Mouse (Mus musculus): ENCODE data around the gene Msl3l2. TPM values are rescaled to one million over a fixed set of nuclear protein-coding genes. Genes with fewer than 3 reads are reported as not detected.

The Msl3l2 gene
- polyA plus RNA-seq (2014; fragmentation: Nextera tagmentation; extraction: Ambion mirVana): 5.1 and 6.2 TPM in 2 replicates

GRCm38 (mm10) chr10:56106333-56106995 is at the start of gene Msl3l2:
Gene Msl3l2 (plus strand): TSS chr10:56106917.
- H3K27me3 ChIP-seq (ENCODE audit: control insufficient read depth, insufficient read depth, low read length): no peaks in the 10 kb centered on the region
- peak within 1 kb of the TSS; percentile 42 for H3K4me2 ChIP-seq (replicated peaks; ENCODE audit: low read depth, low read length)
- 26% methylated on average over 18 of the region's 18 CpGs for WGBS
- H3K9me3 ChIP-seq (ENCODE audit: control insufficient read depth, low read depth, low read length): no peaks in the 10 kb centered on the region
- H3K36me3 ChIP-seq (ENCODE audit: control insufficient read depth, insufficient read depth, low read length): no peaks in the 10 kb centered on the region
- H3K4me3 ChIP-seq (ENCODE audit: low read depth, low read length): peak within 1 kb of the TSS; percentile 22
- H3K9ac ChIP-seq (replicated peaks; ENCODE audit: low read depth, low read length): 0 out of 2 replicates have a peak within 1 kb of the TSS, but pooled peaks have one; percentile 14
- peak; percentile 68 for ATAC-seq (ENCODE audit: insufficient number of reproducible peaks, insufficient read depth, low FRiP score, low read depth)
- no peak within 1 kb of the TSS for H3K27ac ChIP-seq (ENCODE audit: low read length)
- no peaks in the 10 kb centered on the region for H3K4me1 ChIP-seq (ENCODE audit: control insufficient read depth, insufficient read depth, low read length)

- Histone ChIP-seq H3K36me3 (ENCODE audit: control insufficient read depth, insufficient read depth, low read length) (no peaks in the 10 kb centered on the region), H3K27ac (ENCODE audit: low read length) (no peak overlapping the region), H3K27me3 (ENCODE audit: control insufficient read depth, insufficient read depth, low read length) (no peaks in the 10 kb centered on the region), H3K4me2 (replicated peaks; ENCODE audit: low read depth, low read length) (no peak overlapping the region), H3K9ac (replicated peaks; ENCODE audit: low read depth, low read length) (no peak overlapping the region), H3K4me3 (ENCODE audit: low read depth, low read length) (no peak overlapping the region), H3K9me3 (ENCODE audit: control insufficient read depth, low read depth, low read length) (no peaks in the 10 kb centered on the region), H3K4me1 (ENCODE audit: control insufficient read depth, insufficient read depth, low read length) (no peaks in the 10 kb centered on the region)
- 78% methylated on average over 3 of the region's 3 CpGs for WGBS
- no peak for ATAC-seq (ENCODE audit: insufficient number of reproducible peaks, insufficient read depth, low FRiP score, low read depth)
Measured at GRCm38 (mm10) chr10:56058979-56059422, 47.7 kb upstream of the Msl3l2 start.

- Histone ChIP-seq H3K4me3 (ENCODE audit: low read depth, low read length) (no peak overlapping the region), H3K27ac (ENCODE audit: low read length) (no peak overlapping the region), H3K9me3 (ENCODE audit: control insufficient read depth, low read depth, low read length) (no peaks in the 10 kb centered on the region), H3K4me2 (replicated peaks; ENCODE audit: low read depth, low read length) (no peak overlapping the region), H3K36me3 (ENCODE audit: control insufficient read depth, insufficient read depth, low read length) (no peaks in the 10 kb centered on the region), H3K9ac (replicated peaks; ENCODE audit: low read depth, low read length) (no peak overlapping the region), H3K27me3 (ENCODE audit: control insufficient read depth, insufficient read depth, low read length) (no peaks in the 10 kb centered on the region), H3K4me1 (ENCODE audit: control insufficient read depth, insufficient read depth, low read length) (no peaks in the 10 kb centered on the region)
- 87% methylated on average over 2 of the region's 2 CpGs for WGBS
- no peak for ATAC-seq (ENCODE audit: insufficient number of reproducible peaks, insufficient read depth, low FRiP score, low read depth)
Measured at GRCm38 (mm10) chr10:56061238-56061830, 45.4 kb upstream of the Msl3l2 start.

- H3K36me3 ChIP-seq (ENCODE audit: control insufficient read depth, insufficient read depth, low read length): no peaks in the 10 kb centered on the region
- no peaks in the 10 kb centered on the region for H3K9me3 ChIP-seq (ENCODE audit: control insufficient read depth, low read depth, low read length)
- no peak for ATAC-seq (ENCODE audit: insufficient number of reproducible peaks, insufficient read depth, low FRiP score, low read depth)
- H3K27me3 ChIP-seq (ENCODE audit: control insufficient read depth, insufficient read depth, low read length): no peaks in the 10 kb centered on the region
- no peak overlapping the region for H3K4me3 ChIP-seq (ENCODE audit: low read depth, low read length)
- H3K27ac ChIP-seq (ENCODE audit: low read length): no peak overlapping the region
- no peak overlapping the region for H3K9ac ChIP-seq (replicated peaks; ENCODE audit: low read depth, low read length)
- no peak overlapping the region for H3K4me2 ChIP-seq (replicated peaks; ENCODE audit: low read depth, low read length)
- 84% methylated on average over 2 of the region's 2 CpGs for WGBS
- H3K4me1 ChIP-seq (ENCODE audit: control insufficient read depth, insufficient read depth, low read length): no peaks in the 10 kb centered on the region
Measured at GRCm38 (mm10) chr10:56062746-56063145, 44.0 kb upstream of the Msl3l2 start.

GRCm38 (mm10) chr10:56089714-56090113 is 17.0 kb upstream of the Msl3l2 start:
- Histone ChIP-seq H3K27ac (ENCODE audit: low read length) (no peak overlapping the region), H3K27me3 (ENCODE audit: control insufficient read depth, insufficient read depth, low read length) (no peaks in the 10 kb centered on the region), H3K4me1 (ENCODE audit: control insufficient read depth, insufficient read depth, low read length) (no peaks in the 10 kb centered on the region), H3K9ac (replicated peaks; ENCODE audit: low read depth, low read length) (no peak overlapping the region), H3K4me3 (ENCODE audit: low read depth, low read length) (no peak overlapping the region), H3K36me3 (ENCODE audit: control insufficient read depth, insufficient read depth, low read length) (no peaks in the 10 kb centered on the region), H3K9me3 (ENCODE audit: control insufficient read depth, low read depth, low read length) (no peaks in the 10 kb centered on the region), H3K4me2 (replicated peaks; ENCODE audit: low read depth, low read length) (no peak overlapping the region)
- no peak for ATAC-seq (ENCODE audit: insufficient number of reproducible peaks, insufficient read depth, low FRiP score, low read depth)
- WGBS: 80% methylated on average over 4 of the region's 4 CpGs

- no peaks in the 10 kb centered on the region for H3K36me3 ChIP-seq (ENCODE audit: control insufficient read depth, insufficient read depth, low read length)
- H3K27me3 ChIP-seq (ENCODE audit: control insufficient read depth, insufficient read depth, low read length): no peaks in the 10 kb centered on the region
- H3K27ac ChIP-seq (ENCODE audit: low read length): no peak overlapping the region
- H3K4me1 ChIP-seq (ENCODE audit: control insufficient read depth, insufficient read depth, low read length): no peaks in the 10 kb centered on the region
- no peak overlapping the region for H3K4me2 ChIP-seq (replicated peaks; ENCODE audit: low read depth, low read length)
- ATAC-seq (ENCODE audit: insufficient number of reproducible peaks, insufficient read depth, low FRiP score, low read depth): no peak
- WGBS: 80% methylated on average over 5 of the region's 5 CpGs
- no peak overlapping the region for H3K9ac ChIP-seq (replicated peaks; ENCODE audit: low read depth, low read length)
- no peak overlapping the region for H3K4me3 ChIP-seq (ENCODE audit: low read depth, low read length)
- H3K9me3 ChIP-seq (ENCODE audit: control insufficient read depth, low read depth, low read length): no peaks in the 10 kb centered on the region
Measured at GRCm38 (mm10) chr10:56094586-56094985, 12.1 kb upstream of the Msl3l2 start.

GRCm38 (mm10) chr10:56096757-56097156 is 10.0 kb upstream of the Msl3l2 start:
- H3K9me3 ChIP-seq (ENCODE audit: control insufficient read depth, low read depth, low read length): no peaks in the 10 kb centered on the region
- no peaks in the 10 kb centered on the region for H3K27me3 ChIP-seq (ENCODE audit: control insufficient read depth, insufficient read depth, low read length)
- H3K36me3 ChIP-seq (ENCODE audit: control insufficient read depth, insufficient read depth, low read length): no peaks in the 10 kb centered on the region
- H3K9ac ChIP-seq (replicated peaks; ENCODE audit: low read depth, low read length): no peak overlapping the region
- H3K4me3 ChIP-seq (ENCODE audit: low read depth, low read length): no peak overlapping the region
- no peak overlapping the region for H3K4me2 ChIP-seq (replicated peaks; ENCODE audit: low read depth, low read length)
- no peaks in the 10 kb centered on the region for H3K4me1 ChIP-seq (ENCODE audit: control insufficient read depth, insufficient read depth, low read length)
- no peak overlapping the region for H3K27ac ChIP-seq (ENCODE audit: low read length)
- ATAC-seq (ENCODE audit: insufficient number of reproducible peaks, insufficient read depth, low FRiP score, low read depth): no peak

GRCm38 (mm10) chr10:56099126-56099525 is 7.6 kb upstream of the Msl3l2 start:
- whole genome bisulfite sequencing: 86% methylated on average over 3 of the region's 3 CpGs
- H3K4me2 ChIP-seq (replicated peaks; ENCODE audit: low read depth, low read length): no peak overlapping the region
- no peak overlapping the region for H3K9ac ChIP-seq (replicated peaks; ENCODE audit: low read depth, low read length)
- no peaks in the 10 kb centered on the region for H3K36me3 ChIP-seq (ENCODE audit: control insufficient read depth, insufficient read depth, low read length)
- H3K4me3 ChIP-seq (ENCODE audit: low read depth, low read length): no peak overlapping the region
- no peak for ATAC-seq (ENCODE audit: insufficient number of reproducible peaks, insufficient read depth, low FRiP score, low read depth)
- H3K9me3 ChIP-seq (ENCODE audit: control insufficient read depth, low read depth, low read length): no peaks in the 10 kb centered on the region
- no peaks in the 10 kb centered on the region for H3K27me3 ChIP-seq (ENCODE audit: control insufficient read depth, insufficient read depth, low read length)
- no peaks in the 10 kb centered on the region for H3K4me1 ChIP-seq (ENCODE audit: control insufficient read depth, insufficient read depth, low read length)
- no peak overlapping the region for H3K27ac ChIP-seq (ENCODE audit: low read length)

Data from stomach, embryonic 14.5 days (tissue).